Mouse (Mus musculus) kidney, adult 2 months (tissue): ENCODE data around the gene Slc7a15.

Source experiments
- CTCF ChIP-seq: fragments of 200-500 bp; conservative IDR thresholded peaks from 2 replicates; pipeline ENCODE4 v1.5.1; 2011; ENCODE audit warnings: low read depth, mild to moderate bottlenecking, control low read depth, low read length, moderate library complexity, mixed read lengths; ENCODE audit not compliant: insufficient read depth, insufficient read length
- POLR2A ChIP-seq: fragments of 200-500 bp; IDR thresholded peaks from one replicate; pipeline ENCODE4 v1.6.1; 2011; ENCODE audit warnings: low read depth, low read length, control low read depth

GRCm38 (mm10) chr12:8502546-8502945 is 96.3 kb downstream of the Slc7a15 start:
- peak; percentile 45 for TF ChIP-seq CTCF
- no peak for TF ChIP-seq POLR2A
